Mouse (Mus musculus) spleen, postnatal 36 days (tissue): ENCODE data around the gene Sbf2.
"Not testable (repeated sequence)": the region's sequence is repeated elsewhere in the genome, so short reads cannot be mapped to it uniquely, and the experiment has no call there.

Experiments
- DNase-seq, 2 experiments: peaks; one replicate each; pipeline ENCODE4 v3.0.0; 2022; ENCODE audit warnings: low spot score in 2 of 2, mixed read lengths in 1 of 2

Sbf2 gene

GRCm38 (mm10) chr7:110614133-110615063 is at the start of gene Sbf2:
Sbf2 (minus strand) TSS chr7:110614922.
- peak; percentile 40 to 51 for DNase-seq

- DNase-seq: peak; percentile 34 to 36
These were observed 43.7 kb upstream of the Sbf2 start for GRCm38 (mm10) chr7:110658378-110658928.

DNA sequence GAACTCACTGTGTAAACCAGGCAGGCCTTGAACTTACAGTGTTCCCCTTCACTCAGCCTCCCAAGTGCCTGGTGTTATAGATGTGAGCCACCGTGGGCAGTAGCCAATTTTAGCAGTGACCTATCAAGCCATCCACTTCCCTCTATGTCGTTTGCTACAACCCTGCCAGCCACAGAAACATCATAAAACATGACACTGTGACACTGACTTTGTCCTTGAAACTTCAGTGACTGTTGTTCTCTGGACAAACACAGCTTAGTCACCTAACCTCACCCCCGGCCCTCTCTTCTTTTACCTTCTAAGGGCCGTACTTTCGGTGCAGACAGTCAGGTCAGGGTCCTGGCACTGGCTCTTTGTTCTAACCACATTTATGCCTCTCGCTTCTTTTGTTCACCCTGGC is 41.2 kb upstream of the Sbf2 start:
- no peak for DNase-seq

GRCm38 (mm10) chr7:110655230-110655629 is 40.5 kb upstream of the Sbf2 start:
- DNase-seq: no peak

DNA sequence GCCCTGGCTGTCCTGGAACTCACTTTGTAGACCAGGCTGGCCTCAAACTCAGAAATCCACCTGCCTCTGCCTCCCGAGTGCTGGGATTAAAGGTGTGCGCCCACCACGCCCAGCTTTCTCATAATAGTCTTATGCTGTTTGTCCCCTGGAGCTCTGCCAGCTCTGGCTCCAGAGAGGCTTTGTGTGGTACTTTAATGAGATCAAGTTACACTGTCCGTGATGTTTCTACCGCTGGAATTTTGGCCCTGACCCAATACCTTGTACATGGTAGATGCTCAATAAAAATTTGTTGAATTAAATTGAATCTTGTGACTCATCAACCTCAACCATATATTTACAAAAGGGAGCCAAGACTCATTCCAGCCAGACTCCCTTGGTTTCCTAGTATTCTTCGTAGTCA is 36.4 kb upstream of the Sbf2 start:
- DNase-seq: no peak

DNA sequence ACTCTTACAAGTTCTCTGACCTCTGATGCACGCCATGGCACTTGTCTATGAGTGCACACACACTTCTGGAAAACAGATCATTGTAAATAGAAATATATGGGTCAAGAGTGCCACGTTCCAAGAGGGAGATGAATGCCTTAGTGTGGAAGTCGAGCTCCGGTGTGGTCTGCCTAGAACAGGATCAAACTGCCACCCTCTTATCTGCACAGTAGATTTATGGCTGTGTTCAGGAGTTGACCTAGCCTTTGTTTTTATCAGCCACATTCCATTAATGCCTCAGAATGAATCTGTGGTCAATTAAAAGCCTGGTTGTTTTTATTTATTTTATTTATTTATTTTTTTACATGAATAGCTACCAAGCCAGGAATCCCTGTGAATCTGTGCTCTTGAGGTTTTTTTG is 35.8 kb upstream of the Sbf2 start:
- no peak for DNase-seq

DNA sequence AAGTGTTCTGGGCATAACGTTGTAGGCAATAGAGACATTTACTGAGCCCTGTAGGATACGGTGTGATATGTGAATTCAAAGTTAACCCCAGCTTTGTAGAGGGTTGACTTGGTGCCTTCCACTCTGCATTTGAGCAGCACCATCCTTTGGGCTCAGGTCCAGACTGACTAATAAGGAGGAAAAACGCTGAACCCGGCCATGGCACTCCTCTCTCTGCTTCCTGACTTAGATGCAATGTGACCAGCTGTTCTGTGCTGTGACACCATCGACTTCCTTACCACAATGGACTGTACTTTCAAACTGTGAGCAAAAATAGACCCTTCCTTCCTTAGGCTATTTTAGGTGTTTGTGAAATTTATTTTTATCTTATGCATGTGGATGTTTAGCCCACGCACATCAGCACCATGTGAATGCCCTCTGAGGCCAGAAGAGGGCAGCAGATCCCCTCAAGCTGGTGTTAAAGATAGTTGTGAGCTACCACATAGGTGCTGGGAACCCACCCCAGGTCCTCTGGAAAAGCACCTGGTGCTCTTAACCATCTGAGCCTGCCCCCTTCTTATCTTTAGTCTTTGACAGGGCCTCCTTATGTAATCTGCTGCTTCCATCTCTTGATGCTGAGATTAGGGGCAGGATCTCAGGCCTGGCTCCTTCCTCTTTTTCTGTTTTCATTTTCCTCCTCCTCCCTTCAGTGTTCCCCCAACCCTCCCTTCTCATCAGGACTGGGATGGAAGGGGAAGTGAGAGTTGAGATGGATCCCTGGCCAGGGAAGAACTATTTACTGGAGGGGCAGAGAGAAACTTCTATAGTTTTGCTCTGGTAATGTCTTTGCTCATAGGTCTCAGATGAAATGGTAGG is 34.6 kb upstream of the Sbf2 start:
- DNase-seq: no peak

- no peak for DNase-seq
These were observed 33.8 kb upstream of the Sbf2 start for GRCm38 (mm10) chr7:110648455-110649085.

DNA sequence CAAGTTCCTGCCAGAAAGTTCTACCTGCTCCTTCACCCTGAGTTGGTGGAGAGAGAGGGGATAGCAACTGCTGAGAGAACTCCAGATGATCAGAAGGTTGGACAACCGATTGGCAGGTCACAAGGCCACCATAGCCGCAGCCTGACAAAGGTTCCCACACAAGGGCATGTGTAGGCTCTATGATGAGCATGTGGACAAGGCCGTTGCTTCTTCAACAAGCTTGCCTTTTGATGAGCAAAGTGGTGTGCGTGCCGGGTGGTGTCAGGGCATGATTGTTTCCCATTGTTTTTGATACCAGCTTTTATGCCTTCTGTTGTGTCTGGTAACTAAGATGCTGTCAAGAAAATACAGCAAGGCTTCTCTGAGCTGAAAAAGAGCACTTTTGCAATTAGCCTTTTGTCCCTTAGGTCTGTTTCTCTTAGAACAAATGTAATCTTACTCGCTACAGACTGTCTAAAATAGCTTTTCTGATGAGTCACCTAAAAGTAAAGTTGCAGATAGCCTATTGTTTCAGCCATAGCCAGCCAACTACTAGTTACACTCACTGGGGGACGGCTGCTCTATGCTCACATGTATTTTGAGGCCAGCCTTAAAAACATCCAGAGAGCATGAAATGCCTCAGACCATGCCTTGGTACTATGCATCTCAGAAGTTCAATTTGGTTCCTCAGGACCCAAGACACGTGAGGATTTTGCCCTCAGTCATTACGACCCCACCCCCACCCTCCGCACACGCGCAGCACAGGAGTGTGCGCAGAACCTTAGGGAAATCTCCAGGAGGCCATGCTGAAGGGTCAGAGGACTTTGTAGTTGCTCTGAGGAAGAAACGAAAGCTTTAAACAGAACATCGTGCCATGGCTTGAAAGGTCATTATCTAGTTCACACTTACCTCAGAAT is 33.1 kb upstream of the Sbf2 start:
- no peak for DNase-seq

GRCm38 (mm10) chr7:110646611-110647407 is 32.1 kb upstream of the Sbf2 start:
- DNase-seq: no peak

DNA sequence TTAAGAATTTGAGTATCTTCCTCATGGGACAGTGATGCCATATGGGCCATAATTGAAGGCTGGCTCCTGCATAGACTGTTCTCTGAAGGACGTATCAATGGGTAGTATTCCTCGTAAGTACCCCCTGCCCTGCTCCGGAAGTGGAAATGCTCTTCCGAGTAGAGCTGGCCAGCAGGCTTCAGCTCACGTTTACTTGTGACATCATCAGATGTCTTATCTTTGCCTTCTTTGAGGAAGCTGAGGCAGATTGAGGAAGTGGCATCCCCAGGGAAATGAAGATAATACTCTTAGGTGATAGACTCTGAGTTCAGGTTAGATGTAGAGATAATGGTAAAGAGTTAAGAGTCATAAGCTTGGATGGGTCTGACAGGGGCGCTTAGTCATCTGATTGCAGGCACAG is 31.1 kb upstream of the Sbf2 start:
- peak in 1 of 2 experiments; percentile 37 for DNase-seq

GRCm38 (mm10) chr7:110645311-110645710 is 30.6 kb upstream of the Sbf2 start:
- no peak for DNase-seq

- DNase-seq: not testable (repeated sequence)
These were observed 25.2 kb upstream of the Sbf2 start for GRCm38 (mm10) chr7:110639958-110640357.

DNA sequence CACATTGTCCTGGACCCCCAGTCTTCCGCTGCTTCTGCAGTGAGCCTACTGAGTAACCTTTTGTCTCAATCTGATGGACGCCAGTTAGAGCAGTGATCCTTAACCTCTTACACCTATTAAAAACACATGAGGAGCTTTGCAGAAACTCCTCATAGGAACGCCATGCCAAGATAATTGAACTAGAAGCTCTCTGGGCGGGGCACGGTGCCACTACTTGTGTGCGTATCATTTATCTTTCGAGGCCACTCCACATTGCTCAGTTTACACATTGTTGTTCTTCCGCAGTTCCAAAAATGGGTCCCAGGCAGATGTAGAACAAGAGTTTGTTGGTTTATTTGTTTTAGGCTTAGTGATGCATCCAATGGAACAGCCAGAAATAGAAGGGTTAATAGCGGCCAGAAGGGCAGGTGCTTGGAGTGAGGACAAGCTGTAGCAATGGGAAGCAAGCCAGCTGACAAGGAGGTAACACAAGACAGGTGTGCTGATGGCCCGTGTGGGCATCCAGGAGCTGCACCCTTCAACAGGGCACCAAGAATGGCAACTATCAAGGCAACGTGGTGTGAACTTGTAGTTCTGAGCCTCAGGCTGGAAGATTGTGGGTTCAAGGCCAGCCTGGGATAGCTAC is 24.7 kb upstream of the Sbf2 start:
- no peak for DNase-seq

DNA sequence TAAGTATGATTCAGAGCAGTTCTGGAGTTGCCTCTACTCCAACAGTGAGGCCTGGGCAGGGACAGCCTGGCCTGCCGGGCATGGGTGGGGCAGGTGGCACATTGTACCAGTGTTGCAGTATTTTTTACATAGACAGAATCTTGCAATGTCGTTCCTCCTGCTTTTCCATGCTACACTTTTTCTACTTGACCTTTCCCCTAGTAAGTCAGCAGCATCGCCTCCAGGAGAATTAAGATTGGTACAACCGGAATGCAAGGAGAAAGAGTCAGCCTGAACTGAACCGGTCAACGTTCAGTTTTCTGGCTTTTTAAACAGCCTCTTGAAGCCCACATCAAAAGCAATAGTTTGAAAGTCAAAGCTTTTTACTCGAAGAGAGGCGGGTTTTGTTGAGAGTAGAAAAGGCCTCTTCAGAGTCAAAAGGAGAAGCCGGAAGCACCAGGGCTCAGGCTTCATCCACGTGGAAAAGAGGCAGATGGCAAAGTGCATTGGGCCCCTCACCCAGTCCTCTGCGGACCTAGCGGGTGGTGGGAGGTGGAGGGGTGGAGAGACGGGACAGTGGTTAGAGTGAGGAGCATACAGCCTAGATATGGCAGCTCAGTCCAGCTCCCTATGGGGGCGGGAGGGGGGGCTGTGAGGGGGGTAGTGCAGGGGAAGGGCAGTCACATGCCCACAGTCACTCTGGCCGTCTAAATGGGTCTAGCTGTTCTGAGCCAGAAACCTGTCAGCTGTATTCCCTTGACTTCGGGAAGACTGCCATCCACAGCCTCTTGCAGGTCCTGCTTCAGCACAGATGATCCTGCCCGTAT is 23.8 kb upstream of the Sbf2 start:
- no peak for DNase-seq

DNA sequence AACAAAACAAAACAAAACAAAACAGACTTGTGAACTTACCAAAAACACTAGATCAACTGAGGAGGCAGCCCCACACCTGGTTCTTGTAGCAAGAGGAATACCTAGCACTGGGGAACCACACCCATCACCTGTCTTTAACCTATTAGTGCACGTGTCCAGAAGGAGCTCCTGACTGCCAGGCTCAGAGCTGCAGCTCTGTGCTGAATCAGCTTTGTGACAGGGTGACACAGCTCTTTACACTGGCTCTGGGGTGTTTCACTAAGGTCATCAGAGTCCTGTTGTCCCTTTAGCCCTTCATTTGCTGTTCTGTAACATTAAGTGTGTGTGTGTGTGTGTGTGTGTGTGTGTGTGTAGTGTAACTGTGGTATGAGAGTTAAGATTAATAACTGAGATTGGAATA is 21.8 kb upstream of the Sbf2 start:
- no peak for DNase-seq

GRCm38 (mm10) chr7:110635929-110636328 is 21.2 kb upstream of the Sbf2 start:
- DNase-seq: no peak

GRCm38 (mm10) chr7:110631136-110631888 is 16.6 kb upstream of the Sbf2 start:
- DNase-seq: no peak
